Mouse (Mus musculus): ENCODE results near the gene Usp6nl. TPM values are rescaled to one million over a fixed set of nuclear protein-coding genes. Genes with fewer than 3 reads are reported as not detected.

The Usp6nl gene
- polyA plus RNA-seq, 1 experiment from 2014 or later = 5.0 TPM

DNA sequence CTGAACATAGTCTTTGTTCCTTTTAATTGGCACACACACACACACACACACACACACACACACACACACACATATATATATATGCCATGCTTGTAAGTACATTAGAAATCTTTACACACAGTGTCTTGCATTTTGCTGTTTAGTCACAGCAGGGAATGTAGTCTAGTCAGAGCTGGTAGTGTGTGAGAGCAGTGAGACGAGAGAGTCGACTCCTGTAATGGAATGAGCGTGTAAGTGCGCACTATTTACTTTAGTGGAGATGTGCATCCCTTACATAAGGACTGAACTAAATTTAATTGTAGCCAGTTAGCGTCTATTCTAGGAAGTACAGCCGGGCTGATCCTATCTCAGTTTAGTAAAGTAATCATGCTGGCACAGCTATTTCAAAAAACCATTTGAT lies 44.5 kb downstream of the Usp6nl start:
- DNase-seq (ENCODE audit: low spot score) = no peak

- DNase-seq (ENCODE audit: low spot score) = no peak
Measured at GRCm38 (mm10) chr2:6367497-6367896, 45.0 kb downstream of the Usp6nl start.

GRCm38 (mm10) chr2:6374216-6374615 lies 51.7 kb downstream of the Usp6nl start:
- no peak for DNase-seq (ENCODE audit: low spot score)

DNA sequence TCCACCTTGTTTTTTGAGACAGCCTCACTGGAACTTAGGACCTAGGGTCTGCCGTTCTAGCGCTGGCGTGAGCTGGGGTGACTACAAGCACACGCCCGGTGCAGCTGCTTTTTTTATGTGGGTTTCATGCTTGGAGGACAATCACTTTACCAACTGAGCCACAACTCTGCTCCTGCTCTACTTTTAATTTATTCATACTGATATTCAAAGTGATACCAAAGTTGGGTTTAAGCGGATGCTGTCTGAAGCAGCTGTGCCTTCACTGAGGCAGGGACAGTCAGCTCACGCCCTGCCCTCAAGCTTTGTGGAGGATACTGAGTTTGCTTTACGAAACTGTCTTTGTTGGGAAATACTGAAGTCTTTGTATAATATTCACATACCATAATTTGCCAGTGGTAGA lies 53.6 kb downstream of the Usp6nl start:
- DNase-seq (ENCODE audit: low spot score) = peak; percentile 16

- peak; percentile 15 for DNase-seq (ENCODE audit: low spot score)
Measured at GRCm38 (mm10) chr2:6376941-6377340, 54.5 kb downstream of the Usp6nl start.

GRCm38 (mm10) chr2:6378590-6379205 lies 56.2 kb downstream of the Usp6nl start:
- no peak for DNase-seq (ENCODE audit: low spot score)

GRCm38 (mm10) chr2:6379731-6380212 lies 57.3 kb downstream of the Usp6nl start:
- DNase-seq (ENCODE audit: low spot score) = no peak

DNA sequence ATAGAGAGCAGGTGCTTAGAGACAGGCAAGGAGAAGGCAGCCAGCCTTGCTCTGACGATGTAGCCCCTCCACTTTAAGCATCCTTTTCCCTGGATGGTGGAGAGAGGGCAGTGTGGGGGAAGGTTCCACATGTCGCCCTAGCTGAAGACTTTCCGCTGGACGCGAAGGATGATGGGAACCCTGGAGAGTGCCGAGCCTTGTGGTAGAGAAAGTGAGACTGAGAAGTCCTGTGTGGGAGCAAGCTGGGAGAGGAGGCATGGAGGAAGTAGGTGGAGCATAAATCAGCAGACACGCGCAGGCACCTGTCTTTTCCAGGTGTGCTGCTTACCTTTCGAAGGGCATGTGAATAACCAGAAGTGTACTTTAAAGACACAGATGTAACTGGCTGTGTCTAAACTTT lies 57.9 kb downstream of the Usp6nl start:
- DNase-seq (ENCODE audit: low spot score) = no peak

DNA sequence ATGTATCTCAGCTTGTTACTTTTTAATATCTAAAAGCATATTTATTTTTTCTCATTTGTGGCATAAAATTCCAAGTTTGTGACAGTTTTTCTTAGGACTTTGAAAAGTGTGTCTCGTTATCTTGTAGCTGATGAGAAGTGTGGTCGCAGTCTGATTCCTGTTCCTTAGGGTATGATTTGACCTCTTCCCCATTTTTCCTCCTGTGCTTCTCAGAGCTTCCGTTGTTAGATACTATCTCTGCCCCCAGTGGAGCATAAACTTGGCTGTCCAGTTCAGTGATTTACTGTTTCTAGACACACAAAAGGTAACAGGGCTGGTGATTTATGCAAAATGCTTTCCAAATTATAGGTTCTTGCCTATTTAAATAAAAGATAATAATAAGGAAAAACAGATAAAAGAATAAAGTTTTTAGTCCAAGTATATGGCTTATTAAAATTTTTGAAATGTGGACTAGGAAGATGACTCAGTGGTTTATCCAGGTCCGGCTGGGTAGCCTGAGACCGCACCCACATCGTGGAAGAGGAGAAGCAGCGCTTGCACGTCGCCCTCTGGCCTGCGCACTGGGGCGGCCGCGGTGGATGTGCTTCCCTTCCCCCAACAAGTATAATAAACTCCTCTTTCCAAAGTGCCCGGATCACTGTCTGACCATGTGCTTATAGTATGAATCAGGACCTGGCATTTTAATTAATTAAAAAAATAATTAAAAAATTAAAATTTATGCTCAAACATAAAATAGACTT lies 62.1 kb downstream of the Usp6nl start:
- DNase-seq (ENCODE audit: low spot score) = no peak

GRCm38 (mm10) chr2:6389162-6389561 lies 66.7 kb downstream of the Usp6nl start:
- DNase-seq (ENCODE audit: low spot score) = no peak

DNA sequence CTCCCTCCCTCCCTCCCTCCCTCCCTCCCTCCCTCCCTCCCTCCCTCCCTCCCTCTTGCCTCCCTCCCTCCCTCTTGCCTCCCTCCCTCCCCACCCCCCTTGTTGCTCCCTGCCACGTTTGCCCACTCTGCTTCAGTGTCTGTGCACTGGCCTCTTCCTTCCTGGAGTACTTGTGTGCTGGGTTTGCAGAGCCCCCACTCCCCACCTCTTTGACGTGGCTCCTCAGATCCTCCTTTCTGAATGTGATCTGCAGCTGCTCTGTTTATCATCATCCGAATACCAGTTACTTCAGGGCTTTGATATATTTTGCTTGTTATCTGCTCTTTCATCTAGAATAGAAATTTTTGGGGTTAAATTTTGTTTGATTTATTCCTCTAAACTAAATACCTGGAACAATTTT lies 68.8 kb downstream of the Usp6nl start:
- peak; percentile 59 for DNase-seq (ENCODE audit: low spot score)

DNA sequence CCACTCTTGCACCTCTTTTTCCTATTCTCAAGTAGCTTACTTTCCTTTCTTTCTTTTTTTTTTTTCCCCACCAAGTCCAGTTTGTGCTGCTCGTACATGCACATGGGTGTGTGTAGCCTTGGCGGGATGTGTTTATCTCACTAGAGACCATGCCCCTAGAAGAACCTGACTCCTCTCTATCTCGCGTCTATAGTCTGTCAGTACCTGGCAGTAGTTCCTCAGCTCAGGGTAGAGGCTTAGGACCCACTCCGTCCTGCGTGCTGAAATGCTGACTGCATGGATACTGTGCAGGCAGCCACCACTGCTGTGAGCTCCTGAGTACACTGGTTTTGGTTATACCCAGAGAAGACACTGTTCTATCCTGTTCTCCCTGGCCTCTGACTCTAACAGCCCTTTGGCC lies 69.5 kb downstream of the Usp6nl start:
- DNase-seq (ENCODE audit: low spot score) = no peak

GRCm38 (mm10) chr2:6395851-6396625 lies 73.6 kb downstream of the Usp6nl start:
- no peak for DNase-seq (ENCODE audit: low spot score)

DNA sequence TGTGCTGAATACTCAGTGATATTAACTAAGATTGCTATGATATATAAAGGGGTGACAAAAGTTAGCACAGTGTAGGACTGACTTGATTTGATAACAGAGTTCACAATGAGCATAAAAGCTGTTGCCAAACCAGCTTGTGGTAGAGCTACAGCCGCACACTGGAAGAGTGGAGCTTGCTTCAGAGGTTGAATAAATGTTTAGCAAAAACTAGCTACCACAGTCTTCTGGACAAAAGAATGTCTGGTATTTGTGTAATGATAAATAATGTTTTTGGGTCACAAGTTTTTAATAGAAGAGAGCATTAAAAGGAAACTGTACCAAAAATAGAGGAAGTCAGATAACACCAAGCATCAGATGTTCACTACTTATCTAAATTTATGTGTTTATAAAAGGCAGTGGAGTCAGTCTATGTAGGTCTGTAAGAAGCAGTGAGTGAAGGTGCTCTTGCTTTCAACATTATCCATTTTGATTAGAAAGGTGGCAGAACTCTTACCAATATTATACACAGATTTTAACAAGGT lies 74.2 kb downstream of the Usp6nl start:
- DNase-seq (ENCODE audit: low spot score) = no peak

DNA sequence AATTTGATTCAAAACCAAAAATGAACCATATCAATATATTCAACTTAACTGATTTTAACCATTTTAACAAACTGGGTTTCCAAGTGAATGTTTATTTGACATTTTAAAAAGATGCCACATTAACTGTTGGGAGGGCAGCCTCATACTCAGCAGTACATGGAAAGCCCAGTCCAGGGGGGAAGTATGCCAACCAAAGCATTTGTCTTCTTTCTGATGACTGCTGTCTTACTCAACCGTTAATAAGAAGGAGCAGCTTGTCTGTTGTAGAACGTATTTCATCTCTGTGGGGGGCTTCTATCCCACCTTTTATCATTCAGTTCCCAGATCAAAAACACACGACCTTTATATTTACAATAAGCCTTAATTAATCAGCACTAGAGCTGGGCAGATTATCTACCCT lies 74.7 kb downstream of the Usp6nl start:
- no peak for DNase-seq (ENCODE audit: low spot score)

DNA sequence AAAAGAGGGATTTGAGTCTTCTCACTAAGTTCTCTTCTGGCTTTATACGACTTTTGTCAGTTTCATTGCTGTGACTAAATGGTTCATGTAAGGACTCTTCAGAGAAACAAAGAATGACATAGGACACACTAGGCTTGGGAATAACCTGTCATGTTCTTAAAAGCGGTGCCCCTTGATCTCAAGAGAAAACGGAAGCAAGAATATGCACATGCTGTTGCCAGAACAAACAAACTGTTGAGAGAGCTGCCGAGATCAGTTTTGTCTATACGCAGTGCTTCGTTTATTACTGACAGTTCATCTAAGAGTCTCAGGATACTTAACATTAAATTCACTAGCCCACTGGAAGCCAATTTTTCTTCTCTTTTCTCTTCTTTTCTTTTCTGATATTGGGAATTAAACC lies 76.4 kb downstream of the Usp6nl start:
- no peak for DNase-seq (ENCODE audit: low spot score)

DNA sequence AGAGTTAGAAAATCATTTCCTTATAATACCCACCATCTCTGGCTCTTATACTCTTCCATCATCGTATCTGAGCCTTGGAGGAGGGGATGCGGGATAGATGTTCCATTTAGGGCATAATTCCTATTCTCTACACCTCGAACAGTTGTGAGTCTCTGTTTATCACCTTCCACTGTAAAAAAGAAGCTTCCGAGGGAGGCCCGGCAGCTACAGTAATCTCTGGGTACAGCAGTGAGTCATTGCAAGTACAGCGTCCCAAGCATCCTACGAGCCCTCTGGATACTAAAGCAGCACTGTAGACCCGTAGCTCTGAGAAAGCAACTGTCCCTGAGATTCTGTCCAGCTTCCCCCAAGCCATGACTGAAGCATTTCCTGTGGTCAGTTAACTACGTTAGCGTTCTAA lies 78.6 kb downstream of the Usp6nl start:
- no peak for DNase-seq (ENCODE audit: low spot score)

DNA sequence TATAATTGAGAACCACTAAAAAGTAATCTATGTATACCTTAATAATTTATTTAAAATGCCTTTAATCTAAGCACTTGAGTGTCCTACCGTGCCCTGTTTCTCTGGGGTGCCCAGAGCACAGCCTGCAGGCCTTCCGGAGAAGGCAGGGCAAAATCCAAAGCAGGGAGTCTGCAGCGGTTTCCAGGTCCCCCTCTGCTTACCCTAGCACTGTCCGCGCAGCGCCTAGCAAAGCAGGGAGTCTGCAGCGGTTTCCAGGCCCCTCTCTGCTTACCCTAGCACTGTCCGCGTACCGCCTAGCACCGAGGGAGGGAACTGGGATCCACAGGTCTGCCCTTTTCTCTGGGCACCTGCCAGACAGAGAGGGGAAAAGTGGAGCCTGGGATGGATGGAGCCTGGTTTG lies 80.9 kb downstream of the Usp6nl start:
- no peak for DNase-seq (ENCODE audit: low spot score)

DNA sequence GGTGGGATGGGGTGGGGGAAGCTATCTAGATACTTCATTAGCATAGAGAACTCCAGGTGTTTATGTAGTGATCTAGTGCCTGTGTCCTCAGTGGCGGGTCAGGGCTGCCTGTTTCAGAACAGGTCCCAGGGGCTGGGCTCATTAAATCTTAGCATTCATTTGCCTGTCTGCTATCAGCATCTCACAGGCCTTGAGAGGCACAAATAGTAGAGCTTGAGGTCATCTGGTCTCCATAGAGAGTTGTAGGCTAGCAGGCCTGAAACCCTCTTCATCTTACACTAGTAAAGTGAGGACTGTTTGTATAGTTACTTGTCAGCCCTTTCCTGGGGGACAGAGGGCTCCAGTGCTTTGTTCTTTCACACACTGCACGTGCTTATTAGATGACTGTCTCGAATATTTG lies 81.5 kb downstream of the Usp6nl start:
- DNase-seq (ENCODE audit: low spot score) = no peak

DNA sequence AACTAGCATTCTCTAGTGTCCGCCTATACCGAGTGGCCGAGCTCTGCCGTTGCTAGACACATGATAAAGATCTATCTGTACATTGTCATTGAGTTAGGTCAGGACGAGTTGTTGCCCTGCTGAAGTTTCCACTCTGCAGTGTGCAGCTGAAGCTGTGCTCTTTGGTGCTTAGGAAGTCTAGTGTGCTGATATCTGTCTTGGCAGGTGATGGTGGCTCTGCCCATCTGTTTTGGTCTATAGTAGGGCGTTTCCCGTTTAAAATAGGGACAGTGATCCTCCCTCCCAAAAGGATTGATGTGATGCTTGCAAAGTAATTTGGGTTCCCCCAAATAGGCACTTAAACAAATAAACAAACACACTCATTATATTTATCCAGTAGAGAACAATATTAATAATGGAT lies 82.2 kb downstream of the Usp6nl start:
- no peak for DNase-seq (ENCODE audit: low spot score)

- peak; percentile 58 for DNase-seq (ENCODE audit: low spot score)
Measured at GRCm38 (mm10) chr2:6405059-6406033, 82.9 kb downstream of the Usp6nl start.

Data from thymus, postnatal 0 days (tissue).